Mouse (Mus musculus) layer of hippocampus, adult 6 months (tissue): ENCODE results near the gene Ccdc181. TPM values are rescaled to one million over a fixed set of nuclear protein-coding genes. Genes with fewer than 3 reads are reported as not detected.

Source experiments
- long read RNA-seq, 2 experiments: library from polyadenylated mRNA; unstranded; transcript quantifications; one replicate each; pipeline ENCODE4 v2.0.0; 2019 to 2020
- polyA plus RNA-seq: library from polyadenylated mRNA; unstranded; fragments of <200 nt; fragmentation: Nextera tagmentation; gene quantifications from 2 replicates; pipeline ENCODE4 v1.2.3, GENCODE M21; 2021

The Ccdc181 gene
- 17.3 and 19.5 TPM in 2 replicates for polyA plus RNA-seq
- long read RNA-seq, experiment 1, transcript Ccdc181-201 (6 exons, 1,909 nt) = major isoform, 7 of 28 reads
- long read RNA-seq, experiment 1, partial matches to known transcripts = 20 of 28 reads
- long read RNA-seq, experiment 1, other reads (novel, unspliced or antisense) = 1 of 28 reads
- long read RNA-seq, experiment 2, transcript Ccdc181-201 (6 exons, 1,909 nt) = major isoform, 118 of 129 reads
- long read RNA-seq, experiment 2, partial matches to known transcripts = 7 of 129 reads
- long read RNA-seq, experiment 2, other reads (novel, unspliced or antisense) = 4 of 129 reads

GRCm38 (mm10) chr1:164275455-164275954 is at the start of gene Ccdc181:
Gene Ccdc181 (plus strand): TSS chr1:164275585.

GRCm38 (mm10) chr1:164248465-164249331 is 26.7 kb upstream of the Ccdc181 start, which contains the start of gene Slc19a2:
Gene Slc19a2 (plus strand): TSS chr1:164249046.

GRCm38 (mm10) chr1:164303821-164304220 is 28.4 kb downstream of the Ccdc181 start, which contains the start of gene Nme7:
Gene Nme7 (plus strand): TSS chr1:164304121.

GRCm38 (mm10) chr1:164307124-164307751 is 31.9 kb downstream of the Ccdc181 start, which contains the start of gene Blzf1:
Gene Blzf1 (minus strand): TSS chr1:164307489.

Other genes starting within 250 kb of the Ccdc181 start
- not detected in 2 replicates for gene Sele, start 227.4 kb upstream of the Ccdc181 start, polyA plus RNA-seq
- gene Sell, start 213.6 kb upstream of the Ccdc181 start, polyA plus RNA-seq = not detected in 2 replicates
- gene Selp, start 160.3 kb upstream of the Ccdc181 start, polyA plus RNA-seq = not detected in 2 replicates
- 0.15 and 3.4 TPM in 2 replicates for gene F5, start 123.7 kb upstream of the Ccdc181 start, polyA plus RNA-seq
- 7.5 and 8.1 TPM in 2 replicates for gene Slc19a2, start 26.5 kb upstream of the Ccdc181 start, polyA plus RNA-seq
- 29.9 and 34.1 TPM in 2 replicates for gene Nme7, start 28.5 kb downstream of the Ccdc181 start, polyA plus RNA-seq
- gene Blzf1, start 31.9 kb downstream of the Ccdc181 start, polyA plus RNA-seq = 20.6 and 21.3 TPM in 2 replicates
- gene Atp1b1, start 182.8 kb downstream of the Ccdc181 start, polyA plus RNA-seq = 1,410 and 1,469 TPM in 2 replicates